Mouse (Mus musculus) CH12.LX (cell line): ENCODE data around the gene Bend4. TPM values are rescaled to one million over a fixed set of nuclear protein-coding genes. Genes with fewer than 3 reads are reported as not detected.

Source experiments
- DNase-seq: peaks from one replicate; pipeline ENCODE4 v3.0.0-alpha.2; 2013; ENCODE audit errors: extremely low read depth
- H3K27ac ChIP-seq: 2 replicates; pipeline ENCODE4 v1.5.1; 2012; ENCODE audit warnings: low read depth, mild to moderate bottlenecking, control low read depth, moderate library complexity; ENCODE audit not compliant: insufficient read depth
- H3K27me3 ChIP-seq: replicated peaks from 2 replicates; pipeline ENCODE3; 2012; ENCODE audit warnings: inconsistent platforms
- H3K36me3 ChIP-seq, 2 experiments: replicated peaks in 1 of 2; 2 replicates each; pipeline versions ENCODE3 to v1.6.1; 2012; ENCODE audit warnings: inconsistent platforms in 1 of 2, low read length in 1 of 2, mild to moderate bottlenecking in 1 of 2, mixed read lengths in 1 of 2, moderate library complexity in 1 of 2; ENCODE audit not compliant: control insufficient read depth in 1 of 2, insufficient read depth in 1 of 2
- H3K4me1 ChIP-seq, 2 experiments: 2 replicates each; pipeline ENCODE4 v1.6.1; 2012; ENCODE audit warnings: inconsistent platforms in 1 of 2, moderate library complexity in 1 of 2; ENCODE audit not compliant: insufficient read depth in 2 of 2, control insufficient read depth in 1 of 2
- H3K4me2 ChIP-seq: 2 replicates; pipeline ENCODE4 v1.6.1; 2012; ENCODE audit warnings: low read depth, mild to moderate bottlenecking, control low read depth; ENCODE audit not compliant: poor library complexity, insufficient read depth, severe bottlenecking
- H3K4me3 ChIP-seq, 3 experiments: fragments of 150-350 bp in 1 of 3; sonication (generic) in 1 of 3; replicated peaks in 1 of 3; 2 replicates each; pipeline versions ENCODE3 to v1.5.1; 2011 to 2012; ENCODE audit warnings: low read depth in 2 of 3, low read length in 2 of 3, mild to moderate bottlenecking in 2 of 3, moderate library complexity in 2 of 3, control low read depth in 1 of 3, improper control_type of control experiment in 1 of 3, inconsistent platforms in 1 of 3, mixed read lengths in 1 of 3; ENCODE audit not compliant: poor library complexity in 1 of 3
- H3K79me2 ChIP-seq: replicated peaks from 2 replicates; pipeline ENCODE4 v1.6.1; 2012; ENCODE audit warnings: mild to moderate bottlenecking, moderate library complexity; ENCODE audit not compliant: control insufficient read depth, poor library complexity, insufficient read depth, severe bottlenecking; ENCODE audit errors: extremely low read depth
- H3K9ac ChIP-seq: 2 replicates; pipeline ENCODE4 v1.6.1; 2012; ENCODE audit warnings: low read depth, mild to moderate bottlenecking, control low read depth, moderate library complexity; ENCODE audit not compliant: insufficient read depth
- H3K9me3 ChIP-seq: replicated peaks from 2 replicates; pipeline ENCODE3; 2012; ENCODE audit warnings: low read length, inconsistent platforms, mixed read lengths
- BHLHE40 ChIP-seq: IDR thresholded peaks from 2 replicates; pipeline ENCODE4 v1.6.1; 2011; ENCODE audit warnings: mild to moderate bottlenecking, low read depth, low read length, improper control_type of control experiment
- CHD1 ChIP-seq: IDR thresholded peaks from 2 replicates; pipeline ENCODE4 v1.6.1; 2012; ENCODE audit warnings: low read depth, low read length, improper control_type of control experiment, inconsistent platforms
- CTCF ChIP-seq, 2 experiments: IDR thresholded peaks in 1 of 2; conservative IDR thresholded peaks in 1 of 2; 2 replicates each; pipeline ENCODE4 v1.5.1; 2011 to 2012; ENCODE audit warnings: low read depth in 2 of 2, low read length in 2 of 2, improper control_type of control experiment in 1 of 2, inconsistent platforms in 1 of 2, mild to moderate bottlenecking in 1 of 2, moderate library complexity in 1 of 2
- E2F4 ChIP-seq: IDR thresholded peaks from 2 replicates; pipeline ENCODE4 v1.6.1; 2011; ENCODE audit warnings: low read depth, low read length, improper control_type of control experiment; ENCODE audit not compliant: insufficient replicate concordance
- EP300 ChIP-seq: IDR thresholded peaks from 2 replicates; pipeline ENCODE4 v1.6.1; 2011; ENCODE audit warnings: low read length, improper control_type of control experiment
- ETS1 ChIP-seq: conservative IDR thresholded peaks from 2 replicates; pipeline ENCODE4 v1.6.1; 2012; ENCODE audit warnings: low read depth, mild to moderate bottlenecking, inconsistent platforms, low read length, improper control_type of control experiment, moderate library complexity
- HCFC1 ChIP-seq: IDR thresholded peaks from 2 replicates; pipeline ENCODE4 v1.6.1; 2012; ENCODE audit warnings: low read depth, mild to moderate bottlenecking, inconsistent platforms, low read length, improper control_type of control experiment
- IRF4 ChIP-seq: IDR thresholded peaks from 2 replicates; pipeline ENCODE4 v1.6.1; 2014; ENCODE audit warnings: low read depth, mild to moderate bottlenecking, inconsistent platforms, low read length, improper control_type of control experiment
- JUN ChIP-seq: IDR thresholded peaks from 2 replicates; pipeline ENCODE4 v1.6.1; 2011; ENCODE audit warnings: low read depth, mild to moderate bottlenecking, low read length, improper control_type of control experiment, moderate library complexity; ENCODE audit not compliant: insufficient read depth
- JUND ChIP-seq: conservative IDR thresholded peaks from 2 replicates; pipeline ENCODE4 v1.6.1; 2011; ENCODE audit warnings: low read depth, low read length, improper control_type of control experiment
- KAT2A ChIP-seq: IDR thresholded peaks from 2 replicates; pipeline ENCODE4 v1.6.1; 2012; ENCODE audit warnings: low read length, improper control_type of control experiment, inconsistent platforms; ENCODE audit not compliant: insufficient replicate concordance
- MAX ChIP-seq: IDR thresholded peaks from 2 replicates; pipeline ENCODE4 v1.6.1; 2011; ENCODE audit warnings: low read length, improper control_type of control experiment
- MAZ ChIP-seq: IDR thresholded peaks from 2 replicates; pipeline ENCODE4 v1.6.1; 2012; ENCODE audit warnings: low read depth, mild to moderate bottlenecking, inconsistent platforms, low read length, improper control_type of control experiment, moderate library complexity
- MEF2A ChIP-seq: IDR thresholded peaks from 2 replicates; pipeline ENCODE4 v1.6.1; 2014; ENCODE audit warnings: low read depth, mild to moderate bottlenecking, inconsistent platforms, low read length, improper control_type of control experiment, borderline replicate concordance
- MYC ChIP-seq: IDR thresholded peaks from 2 replicates; pipeline ENCODE4 v1.6.1; 2011; ENCODE audit warnings: low read depth, mild to moderate bottlenecking, improper control_type of control experiment, low read length
- NELFE ChIP-seq: IDR thresholded peaks from 2 replicates; pipeline ENCODE4 v1.6.1; 2011; ENCODE audit warnings: low read depth, low read length, improper control_type of control experiment
- NRF1 ChIP-seq: IDR thresholded peaks from 2 replicates; pipeline ENCODE4 v1.6.1; 2014; ENCODE audit warnings: low read depth, mild to moderate bottlenecking, inconsistent platforms, low read length, improper control_type of control experiment, moderate library complexity
- PAX5 ChIP-seq: IDR thresholded peaks from 2 replicates; pipeline ENCODE4 v1.6.1; 2012; ENCODE audit warnings: low read length, inconsistent platforms, mixed read lengths
- POLR2A ChIP-seq: IDR thresholded peaks from 2 replicates; pipeline ENCODE4 v1.6.1; 2011; ENCODE audit warnings: low read depth, mild to moderate bottlenecking, improper control_type of control experiment, low read length
- POLR2AphosphoS2 ChIP-seq: IDR thresholded peaks from 2 replicates; pipeline ENCODE4 v1.6.1; 2011; ENCODE audit warnings: low read depth, low read length, improper control_type of control experiment
- RCOR1 ChIP-seq: conservative IDR thresholded peaks from 2 replicates; pipeline ENCODE4 v1.6.1; 2012; ENCODE audit warnings: low read depth, mild to moderate bottlenecking, inconsistent platforms, low read length, improper control_type of control experiment
- SIN3A ChIP-seq: IDR thresholded peaks from 2 replicates; pipeline ENCODE4 v1.6.1; 2012; ENCODE audit warnings: low read length, improper control_type of control experiment, inconsistent platforms
- SMC3 ChIP-seq: IDR thresholded peaks from 2 replicates; pipeline ENCODE4 v1.6.1; 2011; ENCODE audit warnings: low read depth, low read length, improper control_type of control experiment
- TCF12 ChIP-seq: IDR thresholded peaks from 2 replicates; pipeline ENCODE4 v1.6.1; 2014; ENCODE audit warnings: low read depth, mild to moderate bottlenecking, inconsistent platforms, low read length, improper control_type of control experiment
- UBTF ChIP-seq: IDR thresholded peaks from 2 replicates; pipeline ENCODE4 v1.6.1; 2012; ENCODE audit warnings: low read depth, mild to moderate bottlenecking, inconsistent platforms, low read length, improper control_type of control experiment, moderate library complexity
- USF1 ChIP-seq: IDR thresholded peaks from 2 replicates; pipeline ENCODE4 v1.6.1; 2014; ENCODE audit warnings: low read depth, mild to moderate bottlenecking, inconsistent platforms, low read length, improper control_type of control experiment
- ZC3H11A ChIP-seq: IDR thresholded peaks from 2 replicates; pipeline ENCODE4 v1.6.1; 2012; ENCODE audit warnings: low read depth, mild to moderate bottlenecking, inconsistent platforms, low read length, improper control_type of control experiment
- ZMIZ1 ChIP-seq: IDR thresholded peaks from 2 replicates; pipeline ENCODE4 v1.6.1; 2012; ENCODE audit warnings: low read depth, mild to moderate bottlenecking, inconsistent platforms, low read length, improper control_type of control experiment
- ZNF384 ChIP-seq: IDR thresholded peaks from 2 replicates; pipeline ENCODE4 v1.6.1; 2012; ENCODE audit warnings: low read depth, low read length, improper control_type of control experiment, inconsistent platforms
- dilution Hi-C: fragments of 300-500 bp; cut with MboI; formaldehyde crosslinking; loops from 2 replicates; pipeline ENCODE4 v1.14.3; 2020; ENCODE audit warnings: low sequenced_read_pairs; ENCODE audit not compliant: extremely low pct_unique_long_range_greater_than_20kb, extremely low pct_ligation_motif_present
- in situ Hi-C: fragments of 300-500 bp; cut with MboI; formaldehyde crosslinking; loops from 3 replicates; pipeline ENCODE4 v1.14.3; 2019; ENCODE audit warnings: low sequenced_read_pairs, low pct_ligation_motif_present, low pct_unique_long_range_greater_than_20kb, mixed read lengths
- polyA plus RNA-seq: library from polyadenylated mRNA; unstranded; fragments of >175 nt; gene quantifications from 2 replicates; pipeline ENCODE4 v1.2.1, GENCODE M21; 2012; ENCODE audit warnings: low read depth; ENCODE audit not compliant: insufficient read length
- total RNA-seq, 2 experiments: library from RNA; depleted of rRNA; stranded (reverse); fragments of 300-350 nt in 1 of 2; fragments of >200 nt in 1 of 2; gene quantifications; 2 replicates each; pipeline ENCODE4 v1.2.3; 2012 to 2014

Bend4 gene
- total and polyA plus RNA-seq, 3 experiments = 0.06 TPM; not detected in 2

GRCm38 (mm10) chr5:67404380-67404779, 23.7 kb downstream of the Bend4 start:
- no peaks in the 10 kb centered on the region for H3K27me3 ChIP-seq
- peak; percentile 19 for DNase-seq
- in situ Hi-C loops = no loop called here
- TF ChIP-seq MAZ (no peak), UBTF (no peak), KAT2A (no peak), POLR2AphosphoS2 (no peak), MEF2A (no peak), ZNF384 (no peak), BHLHE40 (no peak), JUND (no peak), JUN (no peak), HCFC1 (no peak), TCF12 (no peak), RCOR1 (no peak), IRF4 (no peak), POLR2A (no peak), MYC (no peak)
- TF ChIP-seq, all 38 proteins: peak for 0
- peaks cover 12 to 34% of the 10 kb centered on the region in 2 experiments for H3K4me1 ChIP-seq
- H3K4me3 ChIP-seq = no peak overlapping the region
- H3K27ac ChIP-seq = no peak overlapping the region
- dilution Hi-C loops = no loop called here
- H3K36me3 ChIP-seq = no peaks in the 10 kb centered on the region
- H3K4me2 ChIP-seq = no peak overlapping the region
- H3K79me2 ChIP-seq = no peaks in the 10 kb centered on the region
- no peak overlapping the region for H3K9ac ChIP-seq
- no peaks in the 10 kb centered on the region for H3K9me3 ChIP-seq

GRCm38 (mm10) chr5:67401612-67402011, 26.5 kb downstream of the Bend4 start:
- H3K9ac ChIP-seq = no peak overlapping the region
- no peak overlapping the region for H3K4me3 ChIP-seq
- H3K9me3 ChIP-seq = no peaks in the 10 kb centered on the region
- in situ Hi-C loops = no loop called here
- TF ChIP-seq BHLHE40 (no peak), PAX5 (no peak), EP300 (no peak), NRF1 (no peak), MAX (no peak), SIN3A (no peak), ZNF384 (no peak), CTCF (conservative IDR thresholded peaks at IDR 0.05 in 1 of 2, IDR thresholded peaks at IDR 0.05 in 1 of 2; ENCODE audit: low read depth in 2 of 2, low read length in 2 of 2) (no peak), HCFC1 (no peak), SMC3 (no peak), JUND (no peak), CHD1 (no peak), MAZ (no peak), ZC3H11A (no peak), ETS1 (no peak), ZMIZ1 (no peak), E2F4 (no peak), USF1 (no peak), NELFE (no peak)
- no peaks in the 10 kb centered on the region for H3K36me3 ChIP-seq
- no peaks in the 10 kb centered on the region for H3K27me3 ChIP-seq
- H3K27ac ChIP-seq = no peak overlapping the region
- H3K4me2 ChIP-seq = no peak overlapping the region
- dilution Hi-C loops = no loop called here
- H3K4me1 ChIP-seq = peaks cover 9 to 22% of the 10 kb centered on the region in 2 experiments
- no peak for DNase-seq
- no peaks in the 10 kb centered on the region for H3K79me2 ChIP-seq
